Mouse (Mus musculus): Measurements from ENCODE around the gene Polr2c. TPM values are rescaled to one million over a fixed set of nuclear protein-coding genes. Genes with fewer than 3 reads are reported as not detected.

Gene Polr2c
- polyA plus RNA-seq, 1 experiment from 2014 or later: 70.4 TPM

- Histone ChIP-seq H3K27ac (replicated peaks) (no peak overlapping the region), H3K4me2 (replicated peaks; ENCODE audit: low read depth) (no peak overlapping the region), H3K4me1 (replicated peaks; ENCODE audit: control insufficient read depth, insufficient read depth) (no peaks in the 10 kb centered on the region), H3K36me3 (ENCODE audit: control insufficient read depth, insufficient read depth, low read length) (peaks cover 20% of the 10 kb centered on the region), H3K9me3 (ENCODE audit: control insufficient read depth, low read length) (no peaks in the 10 kb centered on the region), H3K27me3 (ENCODE audit: control insufficient read depth, insufficient read depth, low read length) (no peaks in the 10 kb centered on the region), H3K4me3 (ENCODE audit: low read depth, low read length) (peak overlapping the region; percentile 93; the same call in 1 of the 2 replicates), H3K9ac (ENCODE audit: low read length) (no peak overlapping the region)
- 21% methylated on average over 5 of the region's 5 CpGs for WGBS
- no peak; the same call in 1 of the 2 replicates for ATAC-seq (ENCODE audit: low FRiP score, low TSS enrichment)
- no peak for DNase-seq (ENCODE audit: low spot score)
- TF ChIP-seq EP300 (optimal IDR thresholded peaks at IDR 0.05) (peak; percentile 24), CTCF (IDR thresholded peaks at IDR 0.05; ENCODE audit: low read depth) (no peak)
These were observed 272 bp upstream of the Polr2c start for GRCm38 (mm10) chr8:94857011-94857345.

- Histone ChIP-seq H3K4me2 (replicated peaks; ENCODE audit: low read depth) (no peak overlapping the region), H3K9ac (ENCODE audit: low read length) (no peak overlapping the region), H3K4me3 (ENCODE audit: low read depth, low read length) (no peak overlapping the region), H3K27me3 (ENCODE audit: control insufficient read depth, insufficient read depth, low read length) (no peaks in the 10 kb centered on the region), H3K9me3 (ENCODE audit: control insufficient read depth, low read length) (no peaks in the 10 kb centered on the region), H3K27ac (replicated peaks) (no peak overlapping the region), H3K4me1 (replicated peaks; ENCODE audit: control insufficient read depth, insufficient read depth) (no peaks in the 10 kb centered on the region), H3K36me3 (ENCODE audit: control insufficient read depth, insufficient read depth, low read length) (peaks cover 6% of the 10 kb centered on the region; the same call in 1 of the 2 replicates)
- no peak for TF ChIP-seq EP300 (optimal IDR thresholded peaks at IDR 0.05)
- peak; percentile 91 for TF ChIP-seq CTCF (IDR thresholded peaks at IDR 0.05; ENCODE audit: low read depth)
- no peak; the same call in 1 of the 2 replicates for ATAC-seq (ENCODE audit: low FRiP score, low TSS enrichment)
- WGBS: 72% methylated on average over 8 of the region's 8 CpGs
- peak; percentile 72 for DNase-seq (ENCODE audit: low spot score)
These were observed 4.2 kb downstream of the Polr2c start for GRCm38 (mm10) chr8:94861352-94861910.

DNA sequence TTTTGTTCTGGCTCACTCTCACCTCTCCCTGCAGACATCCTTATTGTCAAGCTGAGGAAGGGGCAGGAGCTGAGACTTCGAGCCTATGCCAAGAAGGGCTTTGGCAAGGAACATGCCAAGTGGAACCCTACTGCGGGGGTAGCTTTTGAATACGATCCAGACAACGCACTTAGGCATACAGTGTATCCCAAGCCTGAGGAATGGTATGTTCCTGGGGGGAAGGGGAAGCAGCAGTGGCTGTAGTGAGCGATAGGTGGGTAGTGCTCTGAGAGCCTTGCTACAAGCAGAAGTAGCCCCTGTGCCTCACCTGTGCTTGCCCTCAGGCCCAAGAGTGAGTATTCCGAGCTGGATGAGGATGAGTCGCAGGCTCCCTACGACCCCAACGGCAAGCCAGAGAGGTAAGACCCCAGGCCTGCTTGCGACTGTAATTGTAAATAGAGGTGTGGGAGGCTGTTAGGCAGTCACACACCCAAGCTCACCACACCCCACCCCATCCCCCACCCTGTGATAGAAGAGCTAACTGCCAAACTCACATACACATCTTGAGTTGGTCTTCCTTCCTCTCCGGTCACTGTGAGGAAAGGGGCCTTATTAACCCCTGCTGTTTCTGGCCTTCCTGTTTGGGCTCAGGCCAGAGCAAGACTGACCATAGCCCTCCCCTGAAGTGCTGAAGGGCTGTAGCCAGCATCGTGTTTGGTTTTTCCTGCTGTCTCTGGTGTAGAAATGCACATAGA lies 5.4 kb downstream of the Polr2c start:
- H3K9ac ChIP-seq (ENCODE audit: low read length): no peak overlapping the region
- no peaks in the 10 kb centered on the region for H3K27me3 ChIP-seq (ENCODE audit: control insufficient read depth, insufficient read depth, low read length)
- H3K4me3 ChIP-seq (ENCODE audit: low read depth, low read length): no peak overlapping the region
- no peak for DNase-seq (ENCODE audit: low spot score)
- no peaks in the 10 kb centered on the region for H3K4me1 ChIP-seq (replicated peaks; ENCODE audit: control insufficient read depth, insufficient read depth)
- no peak overlapping the region for H3K4me2 ChIP-seq (replicated peaks; ENCODE audit: low read depth)
- H3K36me3 ChIP-seq (ENCODE audit: control insufficient read depth, insufficient read depth, low read length): peaks cover 6% of the 10 kb centered on the region; the same call in 1 of the 2 replicates
- 87% methylated on average over 12 of the region's 12 CpGs for WGBS
- 0 out of 2 replicates have a peak, but pooled peaks have one; percentile 14 for ATAC-seq (ENCODE audit: low FRiP score, low TSS enrichment)
- TF ChIP-seq CTCF (IDR thresholded peaks at IDR 0.05; ENCODE audit: low read depth) (no peak), EP300 (optimal IDR thresholded peaks at IDR 0.05) (no peak)
- H3K9me3 ChIP-seq (ENCODE audit: control insufficient read depth, low read length): no peaks in the 10 kb centered on the region
- no peak overlapping the region for H3K27ac ChIP-seq (replicated peaks)

GRCm38 (mm10) chr8:94863897-94864673 lies 6.8 kb downstream of the Polr2c start:
- Histone ChIP-seq H3K36me3 (ENCODE audit: control insufficient read depth, insufficient read depth, low read length) (peaks cover 6% of the 10 kb centered on the region; the same call in 1 of the 2 replicates), H3K27me3 (ENCODE audit: control insufficient read depth, insufficient read depth, low read length) (no peaks in the 10 kb centered on the region), H3K4me2 (replicated peaks; ENCODE audit: low read depth) (no peak overlapping the region), H3K9ac (ENCODE audit: low read length) (no peak overlapping the region), H3K4me3 (ENCODE audit: low read depth, low read length) (no peak overlapping the region), H3K4me1 (replicated peaks; ENCODE audit: control insufficient read depth, insufficient read depth) (no peaks in the 10 kb centered on the region), H3K9me3 (ENCODE audit: control insufficient read depth, low read length) (no peaks in the 10 kb centered on the region), H3K27ac (replicated peaks) (no peak overlapping the region)
- no peak for DNase-seq (ENCODE audit: low spot score)
- peak; percentile 43 for TF ChIP-seq CTCF (IDR thresholded peaks at IDR 0.05; ENCODE audit: low read depth)
- TF ChIP-seq EP300 (optimal IDR thresholded peaks at IDR 0.05): no peak
- ATAC-seq (ENCODE audit: low FRiP score, low TSS enrichment): no peak
- WGBS: 69% methylated on average over 10 of the region's 10 CpGs

GRCm38 (mm10) chr8:94865292-94865691 lies 8.0 kb downstream of the Polr2c start:
- H3K9ac ChIP-seq (ENCODE audit: low read length): no peak overlapping the region
- 68% methylated on average over 10 of the region's 10 CpGs for WGBS
- ATAC-seq (ENCODE audit: low FRiP score, low TSS enrichment) (no peak), DNase-seq (ENCODE audit: low spot score) (peak; percentile 21)
- H3K36me3 ChIP-seq (ENCODE audit: control insufficient read depth, insufficient read depth, low read length): peaks cover 6% of the 10 kb centered on the region; the same call in 1 of the 2 replicates
- no peaks in the 10 kb centered on the region for H3K27me3 ChIP-seq (ENCODE audit: control insufficient read depth, insufficient read depth, low read length)
- no peak overlapping the region for H3K4me2 ChIP-seq (replicated peaks; ENCODE audit: low read depth)
- 0 out of 2 replicates have a peak, but pooled peaks cover 2% of the 10 kb centered on the region for H3K4me1 ChIP-seq (replicated peaks; ENCODE audit: control insufficient read depth, insufficient read depth)
- no peak for TF ChIP-seq EP300 (optimal IDR thresholded peaks at IDR 0.05)
- TF ChIP-seq CTCF (IDR thresholded peaks at IDR 0.05; ENCODE audit: low read depth): no peak
- H3K4me3 ChIP-seq (ENCODE audit: low read depth, low read length): no peak overlapping the region
- no peaks in the 10 kb centered on the region for H3K9me3 ChIP-seq (ENCODE audit: control insufficient read depth, low read length)
- H3K27ac ChIP-seq (replicated peaks): no peak overlapping the region

Data from stomach, postnatal 0 days (tissue).